Mouse (Mus musculus) neural tube, embryonic 11.5 days (tissue): ENCODE data around the gene Tgfbr3. TPM values are rescaled to one million over a fixed set of nuclear protein-coding genes. Genes with fewer than 3 reads are reported as not detected.

ENCODE experiments used
- ATAC-seq: fragments of 200-750 bp; cut with Nextera tagmentation; 2 replicates; pipeline ENCODE4 v1.8.0; 2017; ENCODE audit warnings: moderate number of reproducible peaks, mild to moderate bottlenecking, moderate TSS enrichment, moderate library complexity; ENCODE audit not compliant: insufficient read depth, low FRiP score, low TSS enrichment
- DNase-seq: peaks from one replicate; pipeline ENCODE4 v3.0.0-alpha.2; 2015; ENCODE audit warnings: low spot score
- H3K27ac ChIP-seq: fragments of 300-500 bp; sonication (generic); 2 replicates; pipeline ENCODE4 v1.5.1; 2014; ENCODE audit warnings: low read depth, mild to moderate bottlenecking, low read length
- H3K27me3 ChIP-seq: fragments of 300-500 bp; sonication (generic); 2 replicates; pipeline ENCODE4 v1.6.1; 2014; ENCODE audit warnings: mild to moderate bottlenecking, low read length, mixed read lengths; ENCODE audit not compliant: control insufficient read depth, insufficient read depth
- H3K36me3 ChIP-seq: fragments of 300-500 bp; sonication (generic); 2 replicates; pipeline ENCODE4 v1.6.1; 2014; ENCODE audit warnings: mild to moderate bottlenecking, low read length, moderate library complexity, mixed read lengths; ENCODE audit not compliant: control insufficient read depth, insufficient read depth
- H3K4me1 ChIP-seq: fragments of 300-500 bp; sonication (generic); 2 replicates; pipeline ENCODE4 v1.6.1; 2014; ENCODE audit warnings: low read length, mixed read lengths; ENCODE audit not compliant: control insufficient read depth, insufficient read depth
- H3K4me2 ChIP-seq: fragments of 300-500 bp; sonication (generic); 2 replicates; pipeline ENCODE4 v1.6.1; 2014; ENCODE audit warnings: low read depth, mild to moderate bottlenecking, moderate library complexity
- H3K4me3 ChIP-seq: fragments of 300-500 bp; sonication (generic); 2 replicates; pipeline ENCODE4 v1.5.1; 2014; ENCODE audit warnings: low read depth, low read length
- H3K9ac ChIP-seq: fragments of 300-500 bp; sonication (generic); 2 replicates; pipeline ENCODE4 v1.6.1; 2014; ENCODE audit warnings: mild to moderate bottlenecking, low read length
- H3K9me3 ChIP-seq: fragments of 300-500 bp; sonication (generic); 2 replicates; pipeline ENCODE4 v1.6.1; 2016; ENCODE audit warnings: low read length; ENCODE audit not compliant: control insufficient read depth
- WGBS: fragments of 180-500 bp; shearing (Covaris S2); extraction: QIAGEN DNeasy Blood & Tissue Kit; methylation state at CpG from one replicate; pipeline ENCODE4 v1.1.7; 2014; 5-methylcytosine and 5-hydroxymethylcytosine counted together
- polyA plus RNA-seq: library from polyadenylated mRNA; unstranded; fragments of >200 nt; fragmentation: Nextera tagmentation; extraction: Ambion mirVana; gene quantifications from 2 replicates; pipeline ENCODE4 v1.2.1, GENCODE M21; 2014

Gene Tgfbr3
- polyA plus RNA-seq, 1 experiment from 2014 or later: 8.2 TPM

- DNase-seq: no peak
- H3K4me3 ChIP-seq: no peak overlapping the region
- no peaks in the 10 kb centered on the region for H3K27me3 ChIP-seq
- H3K27ac ChIP-seq: no peak overlapping the region
- ATAC-seq: no peak
- H3K9me3 ChIP-seq: no peaks in the 10 kb centered on the region
- no peak overlapping the region for H3K9ac ChIP-seq
- H3K4me1 ChIP-seq: peaks cover 2% of the 10 kb centered on the region; the same call in 1 of the 2 replicates
- H3K4me2 ChIP-seq: no peak overlapping the region
- H3K36me3 ChIP-seq: no peaks in the 10 kb centered on the region
Measured at GRCm38 (mm10) chr5:107163336-107163735, 126.1 kb downstream of the Tgfbr3 start.

- Histone ChIP-seq H3K9ac (no peak overlapping the region), H3K36me3 (no peaks in the 10 kb centered on the region), H3K9me3 (no peaks in the 10 kb centered on the region), H3K4me2 (no peak overlapping the region), H3K4me3 (no peak overlapping the region), H3K4me1 (peaks cover 2% of the 10 kb centered on the region; the same call in 1 of the 2 replicates), H3K27me3 (no peaks in the 10 kb centered on the region), H3K27ac (no peak overlapping the region)
- 88% methylated on average over 6 of the region's 6 CpGs for WGBS
- DNase-seq (no peak), ATAC-seq (no peak)
Measured at GRCm38 (mm10) chr5:107162812-107163211, 126.6 kb downstream of the Tgfbr3 start.

- DNase-seq (no peak), ATAC-seq (no peak)
- H3K9me3 ChIP-seq: no peaks in the 10 kb centered on the region
- no peak overlapping the region for H3K4me3 ChIP-seq
- 0 out of 2 replicates have a peak, but pooled peaks cover 2% of the 10 kb centered on the region for H3K4me1 ChIP-seq
- no peaks in the 10 kb centered on the region for H3K36me3 ChIP-seq
- WGBS: 89% methylated on average over 4 of the region's 4 CpGs
- no peak overlapping the region for H3K27ac ChIP-seq
- no peak overlapping the region for H3K9ac ChIP-seq
- H3K4me2 ChIP-seq: no peak overlapping the region
- H3K27me3 ChIP-seq: no peaks in the 10 kb centered on the region
Measured at GRCm38 (mm10) chr5:107162319-107162718, 127.1 kb downstream of the Tgfbr3 start.

- no peak overlapping the region for H3K9ac ChIP-seq
- DNase-seq (no peak), ATAC-seq (no peak)
- no peaks in the 10 kb centered on the region for H3K9me3 ChIP-seq
- no peak overlapping the region for H3K4me3 ChIP-seq
- WGBS: 84% methylated on average over 8 of the region's 8 CpGs
- no peaks in the 10 kb centered on the region for H3K27me3 ChIP-seq
- no peaks in the 10 kb centered on the region for H3K36me3 ChIP-seq
- H3K4me2 ChIP-seq: no peak overlapping the region
- no peak overlapping the region for H3K27ac ChIP-seq
- H3K4me1 ChIP-seq: no peaks in the 10 kb centered on the region
Measured at GRCm38 (mm10) chr5:107159914-107160890, 129.2 kb downstream of the Tgfbr3 start.

GRCm38 (mm10) chr5:107158531-107159178, 130.8 kb downstream of the Tgfbr3 start:
- DNase-seq: peak; percentile 43
- Histone ChIP-seq H3K4me3 (no peak overlapping the region), H3K27me3 (no peaks in the 10 kb centered on the region), H3K4me1 (no peaks in the 10 kb centered on the region), H3K36me3 (no peaks in the 10 kb centered on the region), H3K9ac (no peak overlapping the region), H3K27ac (no peak overlapping the region), H3K9me3 (no peaks in the 10 kb centered on the region), H3K4me2 (no peak overlapping the region)
- no peak for ATAC-seq
- WGBS: 78% methylated on average over 7 of the region's 7 CpGs

- ATAC-seq (no peak), DNase-seq (no peak)
- no peaks in the 10 kb centered on the region for H3K4me1 ChIP-seq
- no peaks in the 10 kb centered on the region for H3K36me3 ChIP-seq
- no peaks in the 10 kb centered on the region for H3K27me3 ChIP-seq
- no peak overlapping the region for H3K27ac ChIP-seq
- H3K4me2 ChIP-seq: no peak overlapping the region
- 38% methylated on average over 9 of the region's 9 CpGs for WGBS
- H3K9me3 ChIP-seq: no peaks in the 10 kb centered on the region
- H3K9ac ChIP-seq: no peak overlapping the region
- H3K4me3 ChIP-seq: no peak overlapping the region
Measured at GRCm38 (mm10) chr5:107157384-107157783, 132.0 kb downstream of the Tgfbr3 start.

GRCm38 (mm10) chr5:107156096-107156495, 133.3 kb downstream of the Tgfbr3 start:
- Histone ChIP-seq H3K4me1 (peaks cover 6% of the 10 kb centered on the region), H3K9ac (no peak overlapping the region), H3K4me3 (no peak overlapping the region), H3K9me3 (no peaks in the 10 kb centered on the region), H3K36me3 (no peaks in the 10 kb centered on the region), H3K27ac (no peak overlapping the region), H3K27me3 (no peaks in the 10 kb centered on the region), H3K4me2 (no peak overlapping the region)
- WGBS: 87% methylated on average over 3 of the region's 3 CpGs
- DNase-seq (no peak), ATAC-seq (no peak)

- no peak overlapping the region for H3K27ac ChIP-seq
- no peaks in the 10 kb centered on the region for H3K27me3 ChIP-seq
- ATAC-seq (no peak), DNase-seq (no peak)
- H3K9me3 ChIP-seq: no peaks in the 10 kb centered on the region
- no peak overlapping the region for H3K4me3 ChIP-seq
- H3K4me1 ChIP-seq: peaks cover 12% of the 10 kb centered on the region
- WGBS: 89% methylated on average over 4 of the region's 4 CpGs
- no peaks in the 10 kb centered on the region for H3K36me3 ChIP-seq
- H3K9ac ChIP-seq: no peak overlapping the region
- H3K4me2 ChIP-seq: no peak overlapping the region
Measured at GRCm38 (mm10) chr5:107152989-107153388, 136.4 kb downstream of the Tgfbr3 start.
